Mouse (Mus musculus) limb, embryonic 11.5 days (tissue): ENCODE measurements around the gene Fam102a. TPM values are rescaled to one million over a fixed set of nuclear protein-coding genes. Genes with fewer than 3 reads are reported as not detected.

Source experiments
- ATAC-seq: fragments of 200-750 bp; cut with Nextera tagmentation; 2 replicates; pipeline ENCODE4 v1.8.0; 2017; ENCODE audit warnings: low read depth; ENCODE audit not compliant: insufficient number of reproducible peaks, low FRiP score, low TSS enrichment
- DNase-seq: peaks from one replicate; pipeline ENCODE4 v3.0.0-alpha.2; 2015; ENCODE audit warnings: low spot score
- H3K27ac ChIP-seq: fragments of 300-500 bp; sonication (generic); replicated peaks from 2 replicates; pipeline ENCODE4 v1.5.1; 2014; ENCODE audit warnings: low read depth, mild to moderate bottlenecking, low read length
- H3K27me3 ChIP-seq: fragments of 300-500 bp; sonication (generic); 2 replicates; pipeline ENCODE4 v1.6.1; 2014; ENCODE audit warnings: mild to moderate bottlenecking, low read length, mixed read lengths; ENCODE audit not compliant: control insufficient read depth, insufficient read depth
- H3K36me3 ChIP-seq: fragments of 300-500 bp; sonication (generic); 2 replicates; pipeline ENCODE4 v1.6.1; 2014; ENCODE audit warnings: mild to moderate bottlenecking, low read length, moderate library complexity, mixed read lengths; ENCODE audit not compliant: control insufficient read depth, insufficient read depth
- H3K4me1 ChIP-seq: fragments of 300-500 bp; sonication (generic); 2 replicates; pipeline ENCODE4 v1.6.1; 2014; ENCODE audit warnings: low read length, mixed read lengths; ENCODE audit not compliant: control insufficient read depth, insufficient read depth
- H3K4me2 ChIP-seq: fragments of 300-500 bp; sonication (generic); 2 replicates; pipeline ENCODE4 v1.6.1; 2014; ENCODE audit warnings: low read depth, mild to moderate bottlenecking, moderate library complexity; ENCODE audit not compliant: severe bottlenecking
- H3K4me3 ChIP-seq: fragments of 300-500 bp; sonication (generic); 2 replicates; pipeline ENCODE4 v1.5.1; 2014; ENCODE audit warnings: low read depth, low read length
- H3K9ac ChIP-seq: fragments of 300-500 bp; sonication (generic); 2 replicates; pipeline ENCODE4 v1.6.1; 2014; ENCODE audit warnings: mild to moderate bottlenecking, low read length
- H3K9me3 ChIP-seq: fragments of 300-500 bp; sonication (generic); 2 replicates; pipeline ENCODE4 v1.6.1; 2016; ENCODE audit warnings: low read length; ENCODE audit not compliant: control insufficient read depth
- WGBS: fragments of 180-500 bp; shearing (Covaris S2); extraction: QIAGEN DNeasy Blood & Tissue Kit; methylation state at CpG from one replicate; pipeline ENCODE4 v1.1.7; 2014; 5-methylcytosine and 5-hydroxymethylcytosine counted together
- polyA plus RNA-seq: library from polyadenylated mRNA; unstranded; fragments of >200 nt; fragmentation: Nextera tagmentation; extraction: Ambion mirVana; gene quantifications from 2 replicates; pipeline ENCODE4 v1.2.1, GENCODE M21; 2014

Gene Fam102a
- polyA plus RNA-seq, 1 experiment from 2014 or later = 9.8 TPM

DNA sequence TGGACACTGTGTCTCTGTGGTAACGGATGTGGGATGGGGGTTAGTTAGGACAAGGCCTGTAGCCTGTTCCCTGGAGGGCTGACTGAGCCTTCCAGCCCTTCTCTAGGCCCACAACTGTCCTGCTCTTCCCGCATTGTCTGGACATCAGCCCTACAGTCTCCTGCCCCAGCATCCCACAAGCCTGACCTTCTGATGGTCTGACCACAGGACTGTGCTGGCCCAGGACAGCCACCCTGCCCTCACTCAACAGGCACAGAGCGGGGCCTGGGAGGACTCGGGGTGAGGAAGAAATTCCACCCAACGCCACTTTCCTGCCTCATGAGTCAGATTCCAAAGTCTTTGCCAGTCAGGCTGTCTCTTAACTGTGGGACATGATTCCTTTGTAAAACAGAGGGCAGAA is 62.6 kb downstream of the Fam102a start:
- Histone ChIP-seq H3K4me2 (no peak overlapping the region), H3K4me3 (no peak overlapping the region), H3K27me3 (no peaks in the 10 kb centered on the region), H3K36me3 (peaks cover 2% of the 10 kb centered on the region; the same call in 1 of the 2 replicates), H3K9ac (no peak overlapping the region), H3K9me3 (no peaks in the 10 kb centered on the region), H3K4me1 (no peaks in the 10 kb centered on the region), H3K27ac (no peak overlapping the region)
- no peak for DNase-seq
- WGBS = 85% methylated on average over 5 of the region's 5 CpGs
- ATAC-seq = no peak

DNA sequence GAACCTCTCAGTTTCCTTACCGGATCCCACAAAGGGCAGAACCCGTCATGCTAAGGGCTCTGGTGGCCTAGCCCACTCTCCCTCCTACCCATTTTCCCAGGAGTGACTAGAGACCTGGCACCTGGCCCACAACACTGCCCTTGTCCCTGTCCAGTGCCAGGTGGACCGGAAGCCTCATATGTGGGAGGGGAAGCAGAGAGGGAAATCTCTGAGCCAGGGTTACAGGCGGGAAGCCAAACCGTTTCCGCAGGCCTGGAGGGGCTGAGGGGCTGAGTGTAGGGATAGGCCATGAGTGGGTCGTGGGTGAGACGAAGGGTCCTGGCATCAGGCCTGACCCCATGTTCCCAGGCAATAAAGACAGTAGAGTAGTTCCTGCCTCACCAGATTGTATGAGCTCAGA is 63.4 kb downstream of the Fam102a start:
- peaks cover 2% of the 10 kb centered on the region; the same call in 1 of the 2 replicates for H3K36me3 ChIP-seq
- H3K4me3 ChIP-seq = no peak overlapping the region
- no peak overlapping the region for H3K4me2 ChIP-seq
- H3K27me3 ChIP-seq = no peaks in the 10 kb centered on the region
- no peaks in the 10 kb centered on the region for H3K4me1 ChIP-seq
- no peak for DNase-seq
- no peaks in the 10 kb centered on the region for H3K9me3 ChIP-seq
- WGBS = 89% methylated on average over 8 of the region's 8 CpGs
- no peak overlapping the region for H3K27ac ChIP-seq
- no peak for ATAC-seq
- no peak overlapping the region for H3K9ac ChIP-seq

- Histone ChIP-seq H3K36me3 (peaks cover 2% of the 10 kb centered on the region; the same call in 1 of the 2 replicates), H3K4me3 (no peak within 1 kb of the TSS), H3K9ac (no peak within 1 kb of the TSS), H3K27ac (no peak within 1 kb of the TSS), H3K27me3 (no peaks in the 10 kb centered on the region), H3K4me2 (no peak within 1 kb of the TSS), H3K9me3 (no peaks in the 10 kb centered on the region), H3K4me1 (no peaks in the 10 kb centered on the region)
- ATAC-seq (no peak), DNase-seq (no peak)
- 89% methylated on average over 3 of the region's 3 CpGs for WGBS
Observed at GRCm38 (mm10) chr2:32599409-32599808, 64.3 kb downstream of the Fam102a start, which contains the start of gene St6galnac6. Gene St6galnac6 (plus strand): TSS chr2:32599709.

GRCm38 (mm10) chr2:32601417-32602065 is 66.4 kb downstream of the Fam102a start:
- ATAC-seq (no peak; the same call in 1 of the 2 replicates), DNase-seq (peak; percentile 44)
- H3K4me2 ChIP-seq = no peak overlapping the region
- H3K27me3 ChIP-seq = no peaks in the 10 kb centered on the region
- H3K27ac ChIP-seq = no peak overlapping the region
- H3K36me3 ChIP-seq = no peaks in the 10 kb centered on the region
- no peaks in the 10 kb centered on the region for H3K4me1 ChIP-seq
- WGBS = 38% methylated on average over 8 of the region's 8 CpGs
- H3K9ac ChIP-seq = no peak overlapping the region
- no peaks in the 10 kb centered on the region for H3K9me3 ChIP-seq
- H3K4me3 ChIP-seq = no peak overlapping the region

DNA sequence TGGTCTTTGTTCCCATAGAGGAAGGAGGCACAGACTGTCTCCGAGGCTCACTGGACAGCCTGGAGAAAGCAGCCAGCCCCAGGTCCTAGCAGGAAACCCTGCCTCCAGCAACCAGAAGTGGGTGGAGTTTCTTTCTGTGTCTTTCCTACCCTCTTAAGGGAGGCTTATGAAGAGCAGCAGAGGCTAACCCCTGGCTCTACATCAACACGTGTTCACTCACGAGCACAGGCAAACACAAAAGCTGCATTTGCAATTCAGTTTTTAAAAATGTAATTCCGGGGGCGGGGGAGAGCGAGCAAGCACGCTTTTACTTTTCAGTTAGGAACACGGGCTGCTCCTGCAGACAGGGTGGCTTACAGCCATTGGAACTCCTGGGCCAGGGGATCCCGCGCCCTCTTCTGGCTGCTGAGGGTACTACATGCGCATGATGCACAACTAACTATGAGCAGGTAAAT is 67.5 kb downstream of the Fam102a start:
- 0 out of 2 replicates have a peak overlapping the region, but pooled peaks have one; percentile 18 for H3K9ac ChIP-seq
- ATAC-seq = 0 out of 2 replicates have a peak, but pooled peaks have one; percentile 49
- DNase-seq = peak; percentile 97
- peak overlapping the region; percentile 24 for H3K4me3 ChIP-seq
- H3K36me3 ChIP-seq = no peaks in the 10 kb centered on the region
- under 1% methylated on average over 11 of the region's 11 CpGs for WGBS
- H3K9me3 ChIP-seq = no peaks in the 10 kb centered on the region
- H3K4me2 ChIP-seq = peak overlapping the region; percentile 42
- no peaks in the 10 kb centered on the region for H3K27me3 ChIP-seq
- H3K4me1 ChIP-seq = peaks cover 4% of the 10 kb centered on the region; the same call in 1 of the 2 replicates
- H3K27ac ChIP-seq = no peak overlapping the region; the same call in 1 of the 2 replicates

DNA sequence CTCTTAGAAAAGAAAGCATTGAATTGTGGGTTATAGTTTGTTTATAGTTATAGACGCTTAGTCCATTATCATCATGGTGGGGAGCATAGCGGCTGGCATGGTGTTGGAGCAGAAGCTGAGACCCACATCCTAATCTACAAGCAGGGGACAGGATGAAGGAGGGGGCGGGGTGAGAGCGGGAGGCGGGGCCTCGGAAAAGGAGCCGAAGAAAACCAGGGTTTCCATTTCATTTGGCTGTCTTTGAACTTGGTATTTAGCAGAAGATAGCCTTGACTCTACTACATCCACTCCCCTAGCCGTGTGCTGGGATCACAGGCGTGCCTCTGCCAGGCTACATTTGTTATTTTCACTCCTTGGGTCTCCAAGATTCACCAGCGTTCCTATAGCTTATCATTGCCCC is 69.5 kb downstream of the Fam102a start:
- H3K4me3 ChIP-seq = no peak overlapping the region
- no peaks in the 10 kb centered on the region for H3K9me3 ChIP-seq
- no peaks in the 10 kb centered on the region for H3K36me3 ChIP-seq
- no peak for ATAC-seq
- no peaks in the 10 kb centered on the region for H3K27me3 ChIP-seq
- DNase-seq = no peak
- WGBS = 47% methylated on average over 10 of the region's 10 CpGs
- H3K27ac ChIP-seq = no peak overlapping the region
- H3K9ac ChIP-seq = no peak overlapping the region
- H3K4me1 ChIP-seq = peaks cover 18% of the 10 kb centered on the region
- H3K4me2 ChIP-seq = no peak overlapping the region

DNA sequence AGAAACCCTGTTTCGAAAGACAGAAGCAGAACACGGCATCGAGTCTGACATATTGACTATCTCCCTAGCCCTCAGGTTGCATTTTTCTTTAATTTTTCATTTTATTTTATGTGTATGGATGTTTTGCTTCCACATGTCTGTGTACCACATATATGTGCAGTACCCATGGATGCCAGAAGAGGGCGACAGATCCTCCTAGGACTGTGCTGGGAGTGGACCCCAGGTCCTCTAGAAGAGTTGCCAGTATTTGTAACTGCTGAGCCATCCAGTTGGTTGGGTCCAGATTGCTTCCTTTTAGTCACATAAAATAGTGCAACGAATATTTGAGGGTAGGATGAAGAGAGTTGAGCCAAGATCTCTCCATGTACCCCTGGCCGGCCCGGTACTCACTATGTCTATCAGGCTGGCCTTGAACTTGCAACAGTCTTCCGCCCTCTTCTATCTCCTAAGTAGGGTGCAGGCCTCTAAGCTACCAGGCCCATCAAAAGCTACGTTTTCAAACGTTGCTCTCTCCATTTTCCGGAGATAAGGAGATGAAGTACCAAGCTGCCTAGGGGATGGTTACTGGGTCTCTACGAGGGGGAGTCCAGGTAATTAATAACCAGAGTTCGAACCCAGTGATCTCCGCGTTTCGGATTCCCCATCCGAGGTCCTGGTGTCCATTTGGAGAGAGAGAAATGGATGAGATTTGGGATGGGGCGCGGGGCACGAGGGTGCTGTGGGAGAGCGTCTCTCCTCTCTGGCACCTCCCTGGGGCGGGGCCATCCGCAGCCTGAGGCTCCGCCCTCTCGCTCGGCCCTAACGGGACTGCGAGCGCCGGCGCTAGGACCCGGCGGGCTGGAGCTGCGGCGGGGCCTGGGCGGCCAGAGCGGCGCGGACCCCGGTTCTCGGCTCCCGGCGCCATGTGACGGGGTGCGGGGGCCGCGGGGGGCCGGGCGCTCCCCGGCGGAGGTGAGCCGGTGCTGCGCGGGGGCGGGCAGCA is 71.3 kb downstream of the Fam102a start:
- WGBS = 11% methylated on average over 50 of the region's 55 CpGs
- no peaks in the 10 kb centered on the region for H3K36me3 ChIP-seq
- H3K27ac ChIP-seq = 0 out of 2 replicates have a peak overlapping the region, but pooled peaks have one; percentile 38
- H3K4me2 ChIP-seq = peak overlapping the region; percentile 84
- peak overlapping the region; percentile 79 for H3K9ac ChIP-seq
- ATAC-seq (peak; percentile 61; the same call in 1 of the 2 replicates), DNase-seq (peak; percentile 86)
- peaks cover 27% of the 10 kb centered on the region for H3K4me1 ChIP-seq
- peak overlapping the region; percentile 72 for H3K4me3 ChIP-seq
- H3K27me3 ChIP-seq = no peaks in the 10 kb centered on the region
- no peaks in the 10 kb centered on the region for H3K9me3 ChIP-seq
